Mouse (Mus musculus): ENCODE data around the gene Gas2.
A peak's percentile ranks its signal among the peaks of the same experiment; 100 is the strongest.

Gene Gas2

DNA sequence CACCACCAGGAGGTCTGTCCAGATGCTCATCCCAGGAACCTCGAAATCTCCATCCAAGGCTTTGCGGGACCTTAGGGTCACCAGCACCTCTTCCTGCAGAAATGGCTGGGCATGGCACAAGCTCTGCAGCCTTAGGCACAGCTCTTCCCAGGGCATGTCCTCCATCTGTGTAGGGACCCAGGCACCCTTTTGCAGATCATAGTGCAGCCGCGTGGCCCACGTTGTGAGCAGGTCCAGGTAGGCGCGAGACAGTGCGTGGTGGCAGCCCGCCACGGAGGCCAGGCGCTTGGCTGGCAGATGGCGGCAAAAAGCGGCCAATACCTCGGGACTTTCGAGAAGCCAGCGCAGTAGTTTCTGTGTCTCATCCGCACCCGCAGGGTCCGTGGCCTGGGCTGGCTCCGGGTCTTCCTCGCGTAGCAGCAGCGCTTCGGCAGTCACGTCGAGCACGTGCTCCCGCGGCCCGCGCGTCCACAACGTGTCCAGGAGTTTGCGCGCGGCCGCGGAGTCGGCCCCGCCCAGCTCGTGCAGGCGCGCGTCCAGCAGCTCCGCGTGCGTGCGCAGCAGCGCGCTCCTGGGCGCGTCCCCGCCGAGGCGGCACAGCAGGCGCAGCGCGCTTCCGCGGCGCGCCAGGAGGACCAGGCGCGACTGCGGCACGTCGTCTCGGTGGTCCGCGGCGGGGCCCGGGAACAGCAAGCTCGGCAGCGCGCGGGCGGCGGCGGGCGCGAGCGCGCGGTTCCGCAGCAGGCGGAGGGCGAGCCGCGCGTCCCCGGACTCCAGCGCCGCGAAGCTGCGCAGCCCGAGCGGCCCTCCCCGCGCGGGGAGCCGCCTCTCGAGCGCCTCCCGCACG, at the start of gene Gas2:
TSS of gene Gas2 (plus strand) at position 766 of the 847 bp plus-strand sequence.
- DNase-seq, result peak; percentile 89

DNA sequence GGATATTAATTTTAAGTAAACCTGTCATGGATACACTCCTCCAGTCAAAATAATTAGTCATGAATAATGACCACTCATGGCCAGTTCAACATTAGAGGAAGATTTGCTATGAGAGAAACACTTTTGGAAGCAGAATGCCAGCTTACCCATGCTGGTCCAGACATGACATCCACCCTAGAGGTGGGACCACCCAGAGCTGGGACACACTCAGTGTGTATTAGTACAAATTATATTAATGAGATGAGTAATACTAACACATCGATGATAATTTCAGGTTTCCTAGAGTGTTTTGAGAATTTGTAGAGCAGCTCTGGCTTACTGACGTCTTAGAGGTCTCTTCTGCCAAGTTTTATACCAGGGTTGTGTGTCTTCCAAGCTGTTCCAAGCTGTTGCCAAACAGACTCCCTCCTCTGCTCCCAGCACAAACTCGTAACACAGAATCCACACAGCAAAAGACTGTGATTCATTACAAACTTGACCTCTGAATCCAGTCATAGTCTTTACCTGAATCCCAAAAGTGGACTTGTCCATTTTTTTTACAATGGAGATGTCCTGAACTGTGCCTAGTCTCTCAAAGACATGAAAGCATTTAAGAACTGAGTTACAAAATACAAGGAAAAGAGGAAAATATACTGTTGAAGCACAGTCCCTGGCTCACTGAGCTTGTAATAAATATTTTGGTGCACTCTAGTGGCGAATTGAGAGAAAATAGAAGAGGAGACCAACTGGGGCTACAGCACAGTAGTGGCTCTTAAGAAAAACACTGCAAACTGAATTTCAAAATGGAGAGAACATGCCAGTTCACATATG, 46.1 kb upstream of the Gas2 start:
- no peak for DNase-seq

DNA sequence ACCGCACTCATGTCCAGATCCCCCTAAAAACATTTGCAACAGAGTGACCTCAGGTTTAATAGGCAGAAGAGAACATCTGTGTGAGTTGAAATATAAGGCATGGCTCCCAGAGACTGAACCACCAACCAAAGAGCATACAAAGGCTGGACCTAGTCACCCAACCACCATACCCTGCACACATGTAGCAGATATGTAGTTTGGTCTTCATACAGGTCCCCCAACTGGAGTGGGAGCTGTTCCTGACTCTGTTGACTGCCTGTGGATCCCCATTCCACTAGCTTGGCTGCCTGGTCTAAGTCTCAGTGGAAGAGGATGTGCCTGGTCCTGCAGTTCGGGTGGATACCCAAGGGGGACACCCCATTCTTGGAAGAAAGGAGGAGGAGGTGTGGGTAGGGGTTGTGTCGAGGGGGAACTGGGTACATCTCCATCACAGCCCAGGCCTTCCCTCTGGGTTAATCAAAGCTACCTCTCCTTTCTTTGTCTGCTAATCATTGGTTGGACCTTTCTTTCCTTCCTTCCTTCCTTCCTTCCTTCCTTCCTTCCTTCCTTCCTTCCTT, 45.5 kb upstream of the Gas2 start:
- no peak for DNase-seq

DNA sequence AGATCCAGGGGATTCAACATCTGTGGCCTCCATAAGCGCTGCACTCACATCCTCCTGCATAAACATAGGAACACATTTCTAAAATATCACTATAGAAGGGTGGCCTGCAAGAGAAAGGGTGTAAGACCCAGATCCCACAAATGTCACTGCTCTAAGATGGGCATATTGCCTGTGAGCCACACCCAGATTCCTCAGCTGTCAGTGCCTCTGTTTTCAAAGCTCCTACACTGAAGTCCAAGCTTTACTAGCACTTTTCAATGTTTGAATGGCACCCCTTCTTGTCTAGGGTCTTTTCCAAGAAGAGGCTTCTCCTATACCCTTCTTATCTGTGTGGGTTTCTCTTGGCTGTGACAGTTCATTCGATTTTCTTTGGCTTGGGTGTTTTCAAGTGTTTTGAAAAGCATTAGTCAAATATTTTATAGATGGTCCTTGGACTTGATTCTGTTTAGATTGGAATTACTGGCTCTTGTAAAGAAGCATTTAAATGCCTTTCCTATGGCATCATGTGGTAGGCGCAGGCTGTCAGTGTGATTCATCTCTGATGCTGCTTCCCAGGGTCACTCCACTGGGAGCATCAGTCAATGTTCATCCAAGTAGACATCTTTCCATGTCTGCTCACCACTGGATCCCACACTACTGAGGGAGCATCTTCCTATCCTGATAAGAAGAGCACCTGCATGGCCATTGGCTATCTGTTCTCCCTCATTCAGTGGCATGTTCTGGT, 43.4 kb upstream of the Gas2 start:
- DNase-seq, result no peak

DNA sequence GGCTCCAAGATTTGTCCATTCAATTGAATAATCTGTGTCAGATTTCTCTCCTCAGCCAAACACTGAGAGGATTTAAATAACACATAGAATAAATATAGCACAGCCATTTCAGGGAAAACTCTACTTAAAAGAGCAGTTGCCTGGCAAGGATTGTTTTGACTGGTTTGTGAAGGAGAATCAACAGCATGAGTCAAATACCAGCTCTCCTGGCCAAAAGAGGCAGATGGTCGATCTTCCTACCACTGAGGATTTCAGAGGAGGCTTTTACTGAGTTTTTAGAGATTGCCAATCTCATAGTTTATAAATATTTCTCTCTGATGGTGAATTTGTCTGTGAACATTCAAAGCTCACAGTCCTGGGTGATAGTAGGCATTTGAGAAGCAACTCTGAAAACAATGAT, 41.9 kb upstream of the Gas2 start:
- DNase-seq, result peak; percentile 67

DNA sequence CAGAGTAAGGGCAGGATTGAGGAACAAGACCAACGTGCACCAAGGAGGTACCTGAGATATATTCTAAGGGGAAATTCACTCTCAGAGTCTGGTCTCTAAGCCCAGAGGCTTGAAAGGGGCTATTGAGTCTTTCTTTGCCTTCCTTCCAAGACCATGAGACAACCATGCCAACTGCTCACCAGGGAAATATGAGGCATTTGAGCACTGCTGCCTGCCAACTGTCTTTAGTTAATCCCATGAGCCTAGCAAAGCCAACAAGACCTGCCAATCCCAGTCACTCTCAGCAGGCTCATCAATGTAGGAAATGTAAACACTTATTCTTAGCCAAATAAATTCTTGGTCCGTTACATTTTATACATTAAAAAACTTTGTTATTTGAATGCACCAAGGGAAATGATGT, 40.3 kb upstream of the Gas2 start:
- no peak for DNase-seq

DNA sequence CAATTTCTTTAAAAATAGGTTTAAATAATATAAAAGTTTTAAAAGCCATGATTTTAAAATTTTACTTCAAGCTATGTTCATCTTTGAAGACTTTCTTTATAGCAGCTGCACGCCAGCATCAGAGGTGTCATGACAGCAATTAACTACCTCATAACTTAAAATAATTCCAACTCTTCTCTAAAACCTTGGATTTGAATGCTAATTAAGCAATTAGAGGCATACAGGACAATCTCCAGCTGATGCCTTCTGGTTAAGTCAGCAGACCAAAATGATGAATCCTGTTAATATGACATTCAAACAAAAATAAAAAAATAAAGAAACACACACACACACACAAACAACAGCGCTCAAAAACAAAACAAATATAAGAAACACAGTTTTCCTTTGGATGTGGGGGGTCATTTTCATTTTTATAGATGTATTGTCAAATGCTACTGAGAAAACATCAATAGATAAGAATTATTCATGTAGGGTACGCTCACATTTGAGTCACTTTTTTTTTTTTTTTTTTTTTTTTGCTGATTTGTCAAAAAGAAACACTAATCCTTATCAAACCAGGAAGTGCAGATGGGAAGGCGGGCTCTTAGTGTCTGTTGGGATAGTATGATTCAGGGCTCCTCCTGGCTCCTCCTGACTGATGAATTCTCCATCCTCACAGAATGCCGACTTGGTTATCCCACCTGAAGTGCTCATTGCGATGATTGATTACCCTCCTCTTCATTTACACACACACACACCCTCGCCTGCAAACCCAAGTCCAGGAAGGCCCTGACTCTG, 38.1 kb upstream of the Gas2 start:
- no peak for DNase-seq

DNA sequence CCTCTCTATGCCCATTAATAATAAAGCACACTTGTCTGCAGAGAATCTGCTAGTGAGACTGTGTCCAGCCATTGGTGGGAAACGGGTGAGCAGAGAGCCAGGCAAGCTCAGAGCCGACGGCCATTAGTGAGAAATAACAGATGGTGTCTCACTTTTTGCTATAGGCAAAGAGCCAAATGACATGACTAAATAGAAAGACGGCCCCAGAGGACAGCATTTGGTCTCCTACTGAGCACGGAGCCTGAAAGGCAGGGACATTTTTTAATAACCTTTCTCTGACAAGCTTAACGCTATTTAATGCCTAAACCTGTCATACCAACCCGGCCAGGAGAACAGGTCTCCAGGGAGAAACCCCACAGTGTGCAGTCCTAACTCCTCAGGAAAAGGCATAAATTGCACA, 29.9 kb upstream of the Gas2 start:
- DNase-seq, result peak; percentile 80

DNA sequence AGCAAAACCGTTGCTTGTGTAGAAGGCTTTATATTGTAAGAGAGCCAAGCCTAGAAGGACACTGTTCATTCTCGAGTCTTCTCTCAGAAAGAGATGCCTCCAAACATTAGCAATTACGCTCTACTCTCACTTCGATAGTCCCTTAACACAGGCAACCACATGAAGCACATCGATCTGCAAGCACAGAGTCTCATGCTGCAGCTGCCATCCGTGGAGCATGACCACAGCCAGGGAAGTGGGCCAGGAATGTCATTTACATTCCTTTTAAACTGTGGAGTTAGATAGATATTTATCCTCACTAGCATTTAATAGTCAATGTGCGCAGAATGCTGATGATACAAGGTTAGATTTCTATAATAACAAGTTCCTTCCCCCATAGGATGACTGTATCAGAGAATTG, 21.3 kb upstream of the Gas2 start:
- no peak for DNase-seq

DNA sequence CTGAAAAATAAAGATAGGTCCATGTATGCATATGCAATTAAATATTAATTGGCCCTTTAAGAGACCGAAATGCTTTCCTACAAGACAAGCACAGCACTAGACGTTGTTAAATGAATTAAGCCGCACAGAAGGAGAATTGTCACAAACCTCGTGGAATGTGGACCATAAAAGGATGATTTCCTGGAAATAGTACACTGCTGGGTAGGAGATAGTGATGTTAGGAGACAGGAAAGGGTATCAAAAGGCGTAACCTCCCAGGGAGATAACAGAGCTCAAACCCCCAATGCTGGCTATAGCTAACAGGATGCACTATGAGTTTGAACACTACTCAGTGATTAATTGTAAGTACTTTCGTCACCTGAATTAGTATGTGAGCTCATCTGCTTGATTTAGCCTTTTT, 10.9 kb upstream of the Gas2 start:
- no peak for DNase-seq

DNA sequence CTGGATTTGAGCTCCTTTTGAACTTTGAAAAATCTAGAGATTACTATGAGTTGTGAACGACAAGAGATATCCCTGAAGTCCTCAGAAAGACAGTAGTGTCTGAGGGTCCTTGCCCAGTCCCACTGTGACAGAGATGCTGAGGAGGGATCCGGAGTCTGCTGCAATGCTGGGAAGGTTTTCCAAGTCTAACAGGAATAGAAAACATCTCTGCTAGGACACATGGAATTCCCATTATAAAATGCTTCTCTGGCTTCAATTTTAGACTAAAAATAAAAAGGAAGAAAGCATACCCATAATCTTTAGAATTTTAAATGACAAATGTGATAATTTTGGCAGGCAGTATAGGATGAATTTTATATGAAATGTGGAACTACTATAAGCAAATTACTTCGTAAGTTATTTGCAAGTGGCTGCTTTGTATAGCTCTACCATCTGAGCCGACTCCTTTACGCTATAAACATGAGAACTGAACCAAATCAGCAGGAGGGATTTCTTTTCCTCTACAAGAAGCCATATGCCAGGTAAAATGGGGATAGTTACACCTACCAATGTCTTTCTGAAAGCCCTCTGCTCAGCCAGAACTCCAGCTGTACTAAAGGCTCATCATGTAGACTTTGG, 9.8 kb upstream of the Gas2 start:
- DNase-seq, result no peak

DNA sequence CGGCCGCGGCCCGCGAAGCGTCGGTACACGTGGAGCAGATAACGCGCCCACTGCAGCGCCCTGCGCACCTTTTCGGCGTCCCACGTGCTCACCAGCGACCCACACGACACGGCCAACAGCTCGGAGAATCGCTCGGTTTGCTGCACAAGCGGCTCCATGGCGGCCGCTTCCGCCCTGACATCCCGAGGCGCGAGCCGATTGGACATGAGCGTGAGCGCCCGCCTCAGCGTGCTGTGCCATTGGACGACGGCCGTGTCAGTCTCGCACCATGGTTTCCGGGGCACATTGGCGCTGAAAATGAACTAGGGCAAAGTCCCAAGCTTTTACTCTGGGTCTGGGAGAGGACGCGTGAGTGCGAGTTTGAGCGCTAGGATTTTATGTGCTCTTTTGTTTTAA, 280 bp downstream of the Gas2 start, which contains the start of gene Fancf:
TSS of gene Fancf (minus strand) at position 171 of the 396 bp plus-strand sequence.
- peak; percentile 98 for DNase-seq

DNA sequence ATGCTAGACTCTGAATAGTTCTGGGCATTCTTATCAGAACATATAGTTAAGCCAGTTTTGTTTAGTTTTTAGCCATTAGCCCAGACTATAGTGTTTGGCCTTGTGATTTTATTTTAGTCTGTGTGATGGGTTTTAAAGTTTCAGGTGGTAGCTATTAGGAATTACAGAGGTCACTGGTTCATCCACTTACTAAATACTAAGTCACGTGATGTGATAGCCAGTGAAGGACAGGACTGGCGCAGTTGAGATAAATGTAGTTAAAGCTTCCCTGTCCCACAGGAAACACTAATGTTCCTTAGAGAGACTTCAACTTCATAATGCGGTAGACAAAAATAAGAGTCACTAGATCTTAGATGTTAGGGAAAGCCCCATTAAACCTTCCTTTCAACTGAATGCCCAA, 1.0 kb downstream of the Gas2 start:
- peak; percentile 31 for DNase-seq

DNA sequence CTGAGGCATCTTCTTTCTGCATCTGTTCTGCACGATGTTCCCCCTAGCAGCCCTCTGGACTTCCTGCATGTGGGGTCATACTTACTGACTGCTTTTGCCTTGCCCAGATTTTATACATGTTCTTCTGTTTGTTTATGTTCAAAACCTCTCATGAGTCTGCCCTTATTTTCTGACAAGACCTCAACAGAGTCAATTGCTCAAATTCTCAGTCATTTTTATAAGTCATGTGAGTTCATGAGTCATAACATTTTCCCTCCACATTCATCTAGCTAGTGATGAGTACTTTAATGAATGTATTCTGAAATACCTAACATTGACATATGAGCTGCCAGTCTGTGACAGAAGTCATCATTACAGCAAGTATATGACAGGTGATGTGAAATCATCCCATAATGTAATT, 3.5 kb downstream of the Gas2 start:
- no peak for DNase-seq

DNA sequence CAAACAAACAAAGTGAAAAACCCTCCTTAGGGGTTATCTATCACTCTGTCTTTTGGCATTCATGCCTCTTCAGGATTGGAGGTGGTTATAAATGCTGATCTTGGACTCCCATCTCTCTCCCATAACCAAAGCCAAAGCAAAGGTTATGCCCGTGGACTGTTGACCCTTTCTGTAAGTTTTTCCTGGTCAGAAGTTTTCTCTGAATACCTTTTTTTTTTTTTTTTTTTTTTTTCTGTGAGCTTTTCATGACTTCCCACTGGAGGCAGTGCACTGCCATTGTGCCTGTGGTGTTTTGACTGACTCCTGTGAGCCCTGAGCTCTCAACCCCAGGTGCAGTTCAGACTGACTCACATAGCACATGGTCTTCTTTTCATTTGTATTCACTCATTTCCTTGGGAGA, 6.2 kb downstream of the Gas2 start:
- no peak for DNase-seq

DNA sequence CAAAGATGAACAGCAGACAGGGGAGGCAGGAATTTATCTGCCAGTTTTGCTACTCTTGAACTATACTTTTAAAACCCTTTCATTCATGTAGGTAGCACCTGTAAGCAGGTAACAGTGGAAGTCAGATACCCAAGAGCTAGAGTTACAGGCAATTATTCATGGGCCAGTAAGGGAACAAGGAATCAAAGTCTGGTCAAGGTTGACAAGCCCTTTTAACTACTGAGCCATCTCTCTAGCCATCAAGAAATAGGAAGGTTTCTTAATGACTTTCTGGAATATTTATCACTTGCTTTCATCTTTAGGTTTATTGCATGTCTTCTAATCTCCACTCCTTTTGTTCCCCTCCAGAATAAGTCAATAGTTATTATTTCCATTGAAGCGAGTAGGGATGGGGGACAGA, 10.2 kb downstream of the Gas2 start:
- DNase-seq, result no peak

DNA sequence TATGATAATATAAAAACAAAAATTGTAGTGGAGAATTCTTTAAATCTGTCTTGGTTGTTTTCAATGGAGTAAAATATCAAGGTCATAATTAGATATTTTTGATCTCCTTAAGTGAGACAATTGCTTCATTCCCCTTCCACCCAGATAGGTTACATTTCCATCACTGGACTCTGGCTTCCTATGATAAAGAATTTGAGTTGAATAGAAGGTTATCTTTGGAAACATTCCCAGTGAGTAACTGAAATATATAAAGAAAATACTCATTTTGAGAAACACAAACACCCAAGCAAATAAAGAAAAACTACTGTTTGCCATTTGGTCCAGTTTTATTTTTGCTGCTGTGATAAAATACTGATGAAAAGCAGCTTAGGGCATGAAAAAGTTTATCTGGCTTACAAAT, 10.8 kb downstream of the Gas2 start:
- DNase-seq, result no peak

DNA sequence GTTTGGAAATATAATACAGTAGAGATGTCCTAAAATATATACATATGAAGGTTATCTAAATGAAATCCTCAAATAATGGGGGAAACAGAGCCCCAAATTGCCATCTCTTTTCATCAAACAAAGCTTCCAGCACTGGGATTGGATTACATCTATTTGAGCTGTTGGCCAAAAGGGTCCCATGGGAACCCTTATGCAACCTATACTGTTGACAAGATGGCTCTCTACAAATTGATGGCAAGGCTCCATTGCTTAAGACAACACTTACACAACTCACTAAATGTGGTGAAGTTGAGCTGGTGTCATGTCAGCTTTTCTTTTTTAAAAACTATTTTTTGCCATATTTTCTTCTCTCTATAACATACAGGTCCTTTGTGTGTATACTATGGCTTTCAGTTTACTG, 14.5 kb downstream of the Gas2 start:
- DNase-seq, result no peak

DNA sequence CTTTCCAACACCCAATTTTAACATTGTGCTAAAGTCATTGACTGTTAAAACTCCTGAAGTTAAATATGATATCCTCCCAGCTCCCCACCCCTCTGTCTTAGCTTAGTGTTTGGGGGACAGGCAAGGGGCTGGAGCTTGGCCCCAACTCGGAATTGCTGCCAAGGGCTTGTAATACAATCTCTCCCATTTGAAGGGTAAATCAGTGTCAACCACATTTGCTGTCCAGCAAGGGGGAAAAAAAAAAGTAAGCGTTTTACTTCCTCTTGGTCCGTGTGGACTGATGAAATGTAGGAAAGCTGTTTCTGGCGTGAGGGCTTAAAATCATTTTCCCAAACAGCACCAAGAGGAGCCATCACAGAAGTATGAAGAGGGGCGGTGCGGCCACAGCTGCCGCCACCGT, 16.9 kb downstream of the Gas2 start:
- no peak for DNase-seq

DNA sequence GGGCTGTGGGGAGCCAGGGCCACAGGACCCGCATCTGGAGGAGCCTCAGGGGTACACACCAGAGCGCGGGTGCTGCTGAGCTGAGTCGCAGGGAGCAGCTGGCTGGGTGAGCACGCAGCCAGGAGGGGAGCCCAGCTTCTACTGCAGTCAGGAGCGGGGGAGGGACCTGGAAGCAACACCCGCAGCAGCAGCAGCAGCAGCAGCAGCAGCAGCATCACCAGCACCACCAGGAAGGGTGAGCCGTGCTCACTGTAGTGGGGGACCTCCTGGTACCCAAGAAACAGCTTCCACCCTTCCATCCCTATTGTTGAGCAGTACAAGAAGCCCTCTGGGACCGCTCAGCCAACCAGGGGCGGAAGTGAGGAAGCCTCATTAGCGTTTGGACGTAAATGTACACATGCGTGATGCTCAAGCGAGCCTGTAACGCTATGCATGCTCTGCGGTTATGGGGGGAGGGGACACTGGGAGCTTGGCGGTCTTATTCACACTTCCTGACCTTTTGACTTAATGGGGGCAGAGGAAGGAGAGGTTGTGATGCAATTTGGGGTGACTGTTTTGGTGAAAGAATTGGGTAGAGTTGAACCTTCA, 17.4 kb downstream of the Gas2 start:
- DNase-seq, result peak; percentile 22

DNA sequence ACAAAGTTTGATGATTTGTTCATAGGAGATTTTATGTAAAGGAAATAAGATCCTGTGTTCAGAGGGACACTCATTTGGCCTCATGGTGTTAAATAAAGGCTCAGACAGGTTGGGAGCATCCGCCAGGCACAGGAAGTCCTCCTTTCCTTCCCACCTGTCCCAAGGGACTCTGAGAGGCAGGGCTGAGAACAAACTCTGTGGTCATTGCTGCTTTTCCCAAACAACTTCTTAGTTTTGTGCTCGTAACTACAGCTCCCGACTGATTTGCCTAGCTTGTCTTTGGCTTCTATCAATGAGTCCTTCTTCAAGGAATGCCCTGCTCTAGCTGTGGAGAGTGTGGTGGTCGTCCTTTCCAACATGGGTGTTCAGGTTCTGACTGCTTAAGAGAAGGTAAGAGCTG, 18.3 kb downstream of the Gas2 start:
- DNase-seq, result no peak

DNA sequence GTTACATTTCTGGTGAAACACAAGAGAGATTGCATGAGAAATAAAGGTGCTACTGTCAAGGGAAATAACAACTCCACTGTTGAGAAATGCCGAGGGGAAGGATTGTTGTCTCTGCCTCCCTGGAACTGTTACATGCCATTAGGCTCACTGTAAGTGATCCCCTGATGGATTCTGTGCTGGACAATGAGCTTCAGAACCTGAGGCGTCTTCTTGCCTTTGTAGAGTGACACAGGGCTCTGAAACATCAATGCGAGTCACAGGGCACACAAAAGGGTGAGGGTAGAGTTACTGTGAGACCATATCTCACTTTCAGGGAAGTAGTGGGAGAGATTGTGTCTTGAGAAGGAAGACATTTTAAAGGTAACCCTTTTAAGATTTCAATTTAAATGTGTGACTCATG, 23.5 kb downstream of the Gas2 start:
- no peak for DNase-seq
